Mouse (Mus musculus): ENCODE data around the gene Zswim1. TPM values are rescaled to one million over a fixed set of nuclear protein-coding genes. Genes with fewer than 3 reads are reported as not detected.

Gene Zswim1
- total and polyA plus RNA-seq, 2 experiments: 0.55 to 4.4 TPM

DNA sequence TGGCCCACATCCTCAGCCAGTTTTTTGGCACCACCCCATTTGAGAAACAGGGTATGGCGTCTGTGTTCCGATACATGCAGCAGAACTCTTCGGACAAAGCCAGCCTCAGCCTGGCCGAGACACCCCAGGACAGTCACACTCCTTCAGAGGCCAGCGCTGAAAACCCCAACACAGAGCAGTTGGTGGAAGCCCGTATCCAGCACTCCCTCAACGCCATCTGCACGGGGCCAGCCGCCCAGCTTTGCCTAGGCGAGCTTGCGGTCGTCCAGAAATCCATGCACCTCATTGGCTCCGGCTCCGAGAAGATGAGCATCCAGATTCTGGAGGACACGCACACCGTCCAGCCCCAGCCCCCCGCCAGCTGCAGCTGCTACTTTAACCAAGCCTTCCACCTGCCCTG lies 3.0 kb downstream of the Zswim1 start:
- no peaks in the 10 kb centered on the region for H3K27me3 ChIP-seq (ENCODE audit: control insufficient read depth, insufficient read depth, low read length)
- H3K27ac ChIP-seq (replicated peaks; ENCODE audit: insufficient read depth, low read depth, low read length): no peak overlapping the region
- no peak overlapping the region for H3K4me3 ChIP-seq (ENCODE audit: insufficient read depth, low read depth, low read length)
- H3K9ac ChIP-seq (ENCODE audit: low read depth, low read length): no peak overlapping the region
- peaks cover 4% of the 10 kb centered on the region for H3K4me1 ChIP-seq (ENCODE audit: control insufficient read depth, insufficient read depth, low read length)
- no peak for DNase-seq (ENCODE audit: extremely low read depth, low read depth, low spot score)
- 96% methylated on average over 17 of the region's 17 CpGs for WGBS
- TF ChIP-seq POLR2A (IDR thresholded peaks at IDR 0.05; ENCODE audit: extremely low read depth, insufficient read depth, low read length): no peak
- no peak for TF ChIP-seq CTCF (IDR thresholded peaks at IDR 0.05; ENCODE audit: low read depth, low read length)
- peaks cover 13% of the 10 kb centered on the region for H3K79me2 ChIP-seq (ENCODE audit: control insufficient read depth, insufficient read depth, low read length)
- H3K36me3 ChIP-seq (ENCODE audit: control insufficient read depth, insufficient read depth, low read length): peaks cover 4% of the 10 kb centered on the region; the same call in 1 of the 2 replicates

DNA sequence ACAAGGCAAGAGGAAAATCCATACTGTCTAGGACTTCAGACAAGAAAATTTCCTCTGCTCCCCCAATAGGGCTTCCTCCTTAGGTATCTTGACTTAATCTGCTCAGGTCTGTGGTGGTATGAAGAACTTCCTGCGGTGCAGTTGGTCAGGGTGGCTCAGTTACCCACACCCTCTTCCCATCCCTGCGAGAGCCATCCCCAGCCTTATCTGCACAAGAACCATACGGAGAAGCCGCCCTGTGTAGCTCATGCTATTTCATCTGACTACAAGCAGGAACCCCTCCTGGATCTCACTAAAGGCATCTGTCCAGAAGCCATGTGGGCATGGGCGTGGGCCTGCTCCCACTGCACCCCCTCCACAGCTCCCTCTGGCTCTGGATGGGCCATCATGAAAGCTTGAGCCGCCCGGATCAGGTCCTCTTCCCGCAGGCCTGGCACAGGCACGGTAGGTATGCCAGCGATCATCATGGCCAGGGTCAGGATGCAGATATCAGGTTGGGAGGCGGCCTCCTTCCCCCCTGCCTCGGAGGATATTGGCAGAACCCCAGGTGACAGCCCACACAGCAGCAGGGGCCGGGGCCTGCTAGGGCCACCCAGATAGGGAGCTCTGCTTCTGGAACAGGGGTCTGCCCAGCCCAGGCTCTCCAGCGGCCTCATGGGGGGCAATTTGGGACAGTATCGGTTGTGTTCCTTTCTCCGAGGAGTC lies 4.8 kb downstream of the Zswim1 start:
- Histone ChIP-seq H3K27ac (replicated peaks; ENCODE audit: insufficient read depth, low read depth, low read length) (no peak overlapping the region), H3K9ac (ENCODE audit: low read depth, low read length) (no peak overlapping the region), H3K79me2 (ENCODE audit: control insufficient read depth, insufficient read depth, low read length) (peaks cover 13% of the 10 kb centered on the region)

DNA sequence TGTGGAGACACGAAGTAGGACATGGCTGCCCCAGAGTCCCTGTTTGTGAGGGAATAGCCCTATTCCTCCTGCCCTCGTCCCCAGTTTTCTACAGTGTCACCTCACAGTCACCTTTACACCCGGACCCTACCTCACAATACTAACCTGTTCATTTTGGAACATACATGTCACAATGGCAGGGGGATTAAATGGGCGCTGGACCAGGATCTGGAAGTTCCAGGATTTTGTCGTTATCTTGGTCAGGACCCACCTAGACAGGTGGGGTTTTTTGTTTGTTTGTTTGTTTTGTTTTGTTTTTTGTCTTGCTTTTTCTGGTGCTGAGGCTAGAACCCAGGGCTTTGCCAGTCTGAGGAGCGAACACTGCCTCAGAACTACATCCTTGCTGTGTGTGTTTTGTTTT lies 6.0 kb downstream of the Zswim1 start, which contains the start of gene Spata25:
Spata25 (minus strand) TSS at position 101 of the 400 bp plus-strand sequence.
- Histone ChIP-seq H3K27ac (replicated peaks; ENCODE audit: insufficient read depth, low read depth, low read length) (no peak within 1 kb of the TSS), H3K79me2 (ENCODE audit: control insufficient read depth, insufficient read depth, low read length) (peaks cover 13% of the 10 kb centered on the region), H3K4me1 (ENCODE audit: control insufficient read depth, insufficient read depth, low read length) (peaks cover 6% of the 10 kb centered on the region), H3K27me3 (ENCODE audit: control insufficient read depth, insufficient read depth, low read length) (no peaks in the 10 kb centered on the region), H3K4me3 (ENCODE audit: insufficient read depth, low read depth, low read length) (no peak within 1 kb of the TSS), H3K9ac (ENCODE audit: low read depth, low read length) (no peak within 1 kb of the TSS), H3K36me3 (ENCODE audit: control insufficient read depth, insufficient read depth, low read length) (peaks cover 4% of the 10 kb centered on the region; the same call in 1 of the 2 replicates)
- DNase-seq (ENCODE audit: extremely low read depth, low read depth, low spot score): no peak
- 89% methylated on average over 6 of the region's 6 CpGs for WGBS
- TF ChIP-seq CTCF (IDR thresholded peaks at IDR 0.05; ENCODE audit: low read depth, low read length) (no peak), POLR2A (IDR thresholded peaks at IDR 0.05; ENCODE audit: extremely low read depth, insufficient read depth, low read length) (no peak)

More for the DNA sequence above, 4.8 kb downstream of the Zswim1 start:
- TF ChIP-seq POLR2A (IDR thresholded peaks at IDR 0.05; ENCODE audit: extremely low read depth, insufficient read depth, low read length) (no peak), CTCF (IDR thresholded peaks at IDR 0.05; ENCODE audit: low read depth, low read length) (no peak)
- peaks cover 4% of the 10 kb centered on the region for H3K4me1 ChIP-seq (ENCODE audit: control insufficient read depth, insufficient read depth, low read length)
- no peak for DNase-seq (ENCODE audit: extremely low read depth, low read depth, low spot score)
- 91% methylated on average over 16 of the region's 16 CpGs for WGBS
- H3K36me3 ChIP-seq (ENCODE audit: control insufficient read depth, insufficient read depth, low read length): peaks cover 4% of the 10 kb centered on the region; the same call in 1 of the 2 replicates
- no peak overlapping the region for H3K4me3 ChIP-seq (ENCODE audit: insufficient read depth, low read depth, low read length)
- no peaks in the 10 kb centered on the region for H3K27me3 ChIP-seq (ENCODE audit: control insufficient read depth, insufficient read depth, low read length)

DNA sequence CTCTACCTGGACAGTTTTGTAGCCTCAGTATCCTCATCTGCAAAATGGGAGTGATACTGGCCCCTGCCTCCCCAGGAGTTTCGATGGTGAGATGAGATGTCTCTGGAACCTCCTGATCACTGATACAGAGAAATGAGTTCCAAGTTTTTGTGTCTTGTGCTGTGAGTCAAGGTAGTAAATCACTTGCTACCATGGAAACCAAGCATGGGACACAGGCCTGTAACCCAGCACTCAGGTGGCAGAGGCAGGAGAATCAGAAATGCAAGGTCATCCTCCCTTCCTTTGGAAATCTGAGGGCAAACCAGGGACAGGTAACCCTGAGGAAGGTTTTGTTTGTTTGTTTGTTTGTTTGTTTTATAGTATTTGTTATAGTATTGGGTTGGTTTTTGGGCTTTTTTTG lies 6.6 kb downstream of the Zswim1 start:
- no peak overlapping the region for H3K9ac ChIP-seq (ENCODE audit: low read depth, low read length)
- H3K79me2 ChIP-seq (ENCODE audit: control insufficient read depth, insufficient read depth, low read length): peaks cover 9% of the 10 kb centered on the region
- 97% methylated on average over 1 of the region's 1 CpGs for WGBS

DNA sequence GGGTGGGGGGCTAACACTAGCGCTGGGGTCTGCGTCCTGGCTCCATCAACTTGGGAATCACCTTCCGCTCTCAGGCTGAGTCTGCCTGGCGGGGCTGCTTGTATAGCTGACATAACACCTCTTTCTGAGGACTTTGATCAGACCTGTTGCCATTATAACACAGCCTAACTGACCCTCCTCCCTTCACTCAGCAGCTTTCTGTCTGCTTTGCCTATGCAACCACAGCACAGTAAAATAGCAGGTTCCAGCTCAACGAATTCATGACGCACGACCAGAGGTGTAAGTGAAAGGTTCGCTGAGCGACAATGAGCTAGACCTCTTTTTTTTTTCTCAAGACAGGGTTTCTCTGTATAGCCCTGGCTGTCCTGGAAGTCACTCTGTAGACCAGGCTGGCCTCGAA lies 8.5 kb downstream of the Zswim1 start:
- Histone ChIP-seq H3K4me3 (ENCODE audit: insufficient read depth, low read depth, low read length) (no peak overlapping the region), H3K27me3 (ENCODE audit: control insufficient read depth, insufficient read depth, low read length) (no peaks in the 10 kb centered on the region), H3K9ac (ENCODE audit: low read depth, low read length) (no peak overlapping the region), H3K36me3 (ENCODE audit: control insufficient read depth, insufficient read depth, low read length) (no peaks in the 10 kb centered on the region), H3K4me1 (ENCODE audit: control insufficient read depth, insufficient read depth, low read length) (peaks cover 7% of the 10 kb centered on the region; the same call in 1 of the 2 replicates), H3K27ac (replicated peaks; ENCODE audit: insufficient read depth, low read depth, low read length) (no peak overlapping the region), H3K79me2 (ENCODE audit: control insufficient read depth, insufficient read depth, low read length) (no peaks in the 10 kb centered on the region; the same call in 1 of the 2 replicates)
- TF ChIP-seq CTCF (IDR thresholded peaks at IDR 0.05; ENCODE audit: low read depth, low read length): no peak
- TF ChIP-seq POLR2A (IDR thresholded peaks at IDR 0.05; ENCODE audit: extremely low read depth, insufficient read depth, low read length): no peak
- no peak for DNase-seq (ENCODE audit: extremely low read depth, low read depth, low spot score)
- WGBS: 62% methylated on average over 10 of the region's 10 CpGs

More for the DNA sequence above, 6.6 kb downstream of the Zswim1 start:
- no peak for DNase-seq (ENCODE audit: extremely low read depth, low read depth, low spot score)
- Histone ChIP-seq H3K36me3 (ENCODE audit: control insufficient read depth, insufficient read depth, low read length) (peaks cover 4% of the 10 kb centered on the region; the same call in 1 of the 2 replicates), H3K27ac (replicated peaks; ENCODE audit: insufficient read depth, low read depth, low read length) (no peak overlapping the region), H3K4me1 (ENCODE audit: control insufficient read depth, insufficient read depth, low read length) (peaks cover 3% of the 10 kb centered on the region; the same call in 1 of the 2 replicates), H3K4me3 (ENCODE audit: insufficient read depth, low read depth, low read length) (no peak overlapping the region), H3K27me3 (ENCODE audit: control insufficient read depth, insufficient read depth, low read length) (no peaks in the 10 kb centered on the region)
- no peak for TF ChIP-seq CTCF (IDR thresholded peaks at IDR 0.05; ENCODE audit: low read depth, low read length)
- no peak for TF ChIP-seq POLR2A (IDR thresholded peaks at IDR 0.05; ENCODE audit: extremely low read depth, insufficient read depth, low read length)

All from liver, adult 2 months (tissue).